Mouse (Mus musculus): Measurements from ENCODE around the gene Gstt1. TPM values are rescaled to one million over a fixed set of nuclear protein-coding genes. Genes with fewer than 3 reads are reported as not detected.

Gstt1 gene
- polyA plus RNA-seq, 1 experiment from 2014 or later, result 11.6 TPM

GRCm38 (mm10) chr10:75790773-75791172 lies 7.6 kb downstream of the Gstt1 start:
- Histone ChIP-seq H3K4me3 (ENCODE audit: low read depth, low read length) (no peak overlapping the region), H3K27ac (ENCODE audit: low read depth) (no peak overlapping the region), H3K9me3 (ENCODE audit: control insufficient read depth, low read length) (no peaks in the 10 kb centered on the region), H3K36me3 (ENCODE audit: control insufficient read depth, insufficient read depth, low read length) (no peaks in the 10 kb centered on the region), H3K4me1 (replicated peaks; ENCODE audit: control insufficient read depth, insufficient read depth, low read length) (peaks cover 11% of the 10 kb centered on the region), H3K9ac (ENCODE audit: low read length) (no peak overlapping the region), H3K27me3 (replicated peaks; ENCODE audit: control insufficient read depth, insufficient read depth, low read length) (no peaks in the 10 kb centered on the region), H3K4me2 (ENCODE audit: low read length) (no peak overlapping the region)
- ATAC-seq (replicated peaks; ENCODE audit: low FRiP score, low TSS enrichment, low read depth), result no peak
- peak; percentile 42 for DNase-seq (ENCODE audit: low spot score)
- 15% methylated on average over 7 of the region's 7 CpGs for WGBS

- 76% methylated on average over 5 of the region's 5 CpGs for WGBS
- no peaks in the 10 kb centered on the region for H3K9me3 ChIP-seq (ENCODE audit: control insufficient read depth, low read length)
- H3K36me3 ChIP-seq (ENCODE audit: control insufficient read depth, insufficient read depth, low read length), result no peaks in the 10 kb centered on the region
- ATAC-seq (replicated peaks; ENCODE audit: low FRiP score, low TSS enrichment, low read depth) (peak; percentile 71; the same call in 1 of the 2 replicates), DNase-seq (ENCODE audit: low spot score) (peak; percentile 51)
- no peak overlapping the region for H3K9ac ChIP-seq (ENCODE audit: low read length)
- H3K4me2 ChIP-seq (ENCODE audit: low read length), result no peak overlapping the region
- H3K4me3 ChIP-seq (ENCODE audit: low read depth, low read length), result no peak overlapping the region
- H3K27ac ChIP-seq (ENCODE audit: low read depth), result no peak overlapping the region
- H3K4me1 ChIP-seq (replicated peaks; ENCODE audit: control insufficient read depth, insufficient read depth, low read length), result peaks cover 5% of the 10 kb centered on the region
- no peaks in the 10 kb centered on the region for H3K27me3 ChIP-seq (replicated peaks; ENCODE audit: control insufficient read depth, insufficient read depth, low read length)
These were observed 8.5 kb downstream of the Gstt1 start for GRCm38 (mm10) chr10:75789841-75790240.

- peak; percentile 50 for DNase-seq (ENCODE audit: low spot score)
- 79% methylated on average over 6 of the region's 6 CpGs for WGBS
- Histone ChIP-seq H3K27me3 (replicated peaks; ENCODE audit: control insufficient read depth, insufficient read depth, low read length) (no peaks in the 10 kb centered on the region), H3K4me2 (ENCODE audit: low read length) (no peak overlapping the region), H3K4me3 (ENCODE audit: low read depth, low read length) (no peak overlapping the region), H3K27ac (ENCODE audit: low read depth) (no peak overlapping the region), H3K4me1 (replicated peaks; ENCODE audit: control insufficient read depth, insufficient read depth, low read length) (no peaks in the 10 kb centered on the region), H3K9me3 (ENCODE audit: control insufficient read depth, low read length) (no peaks in the 10 kb centered on the region), H3K36me3 (ENCODE audit: control insufficient read depth, insufficient read depth, low read length) (no peaks in the 10 kb centered on the region), H3K9ac (ENCODE audit: low read length) (no peak overlapping the region)
- 0 out of 2 replicates have a peak, but pooled peaks have one; percentile 36 for ATAC-seq (replicated peaks; ENCODE audit: low FRiP score, low TSS enrichment, low read depth)
These were observed 9.2 kb downstream of the Gstt1 start for GRCm38 (mm10) chr10:75789081-75789735.

DNA sequence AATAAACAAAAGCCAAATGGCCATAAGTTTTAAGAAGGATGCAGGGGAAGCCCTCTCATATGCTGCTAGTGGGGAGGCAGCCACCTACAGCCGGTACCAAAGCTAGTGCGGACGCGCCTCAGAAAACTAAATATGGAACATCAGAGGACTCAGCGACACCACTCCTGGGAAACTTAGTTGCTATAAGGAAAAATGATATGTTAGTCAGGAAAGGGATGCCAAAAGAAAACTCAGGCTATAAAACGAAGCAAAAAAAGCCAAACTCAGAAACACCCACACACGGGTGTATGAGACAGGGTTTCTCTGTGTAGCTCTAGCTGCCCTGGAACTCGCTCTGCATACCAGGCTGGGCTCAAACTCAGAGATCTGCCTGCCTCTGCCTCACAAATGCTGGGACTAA lies 10.1 kb downstream of the Gstt1 start:
- ATAC-seq (replicated peaks; ENCODE audit: low FRiP score, low TSS enrichment, low read depth) (no peak), DNase-seq (ENCODE audit: low spot score) (peak; percentile 15)
- WGBS, result 94% methylated on average over 8 of the region's 8 CpGs
- Histone ChIP-seq H3K4me1 (replicated peaks; ENCODE audit: control insufficient read depth, insufficient read depth, low read length) (no peaks in the 10 kb centered on the region), H3K36me3 (ENCODE audit: control insufficient read depth, insufficient read depth, low read length) (no peaks in the 10 kb centered on the region), H3K9me3 (ENCODE audit: control insufficient read depth, low read length) (no peaks in the 10 kb centered on the region), H3K27me3 (replicated peaks; ENCODE audit: control insufficient read depth, insufficient read depth, low read length) (no peaks in the 10 kb centered on the region), H3K4me2 (ENCODE audit: low read length) (no peak overlapping the region), H3K4me3 (ENCODE audit: low read depth, low read length) (no peak overlapping the region), H3K9ac (ENCODE audit: low read length) (no peak overlapping the region), H3K27ac (ENCODE audit: low read depth) (no peak overlapping the region)

- 60% methylated on average over 1 of the region's 1 CpGs for WGBS
- Histone ChIP-seq H3K36me3 (ENCODE audit: control insufficient read depth, insufficient read depth, low read length) (no peaks in the 10 kb centered on the region), H3K9ac (ENCODE audit: low read length) (no peak overlapping the region), H3K4me2 (ENCODE audit: low read length) (no peak overlapping the region), H3K4me1 (replicated peaks; ENCODE audit: control insufficient read depth, insufficient read depth, low read length) (no peaks in the 10 kb centered on the region), H3K27me3 (replicated peaks; ENCODE audit: control insufficient read depth, insufficient read depth, low read length) (no peaks in the 10 kb centered on the region), H3K4me3 (ENCODE audit: low read depth, low read length) (no peak overlapping the region), H3K27ac (ENCODE audit: low read depth) (no peak overlapping the region), H3K9me3 (ENCODE audit: control insufficient read depth, low read length) (no peaks in the 10 kb centered on the region)
- ATAC-seq (replicated peaks; ENCODE audit: low FRiP score, low TSS enrichment, low read depth) (no peak), DNase-seq (ENCODE audit: low spot score) (no peak)
These were observed 12.9 kb downstream of the Gstt1 start for GRCm38 (mm10) chr10:75785442-75785841.

DNA sequence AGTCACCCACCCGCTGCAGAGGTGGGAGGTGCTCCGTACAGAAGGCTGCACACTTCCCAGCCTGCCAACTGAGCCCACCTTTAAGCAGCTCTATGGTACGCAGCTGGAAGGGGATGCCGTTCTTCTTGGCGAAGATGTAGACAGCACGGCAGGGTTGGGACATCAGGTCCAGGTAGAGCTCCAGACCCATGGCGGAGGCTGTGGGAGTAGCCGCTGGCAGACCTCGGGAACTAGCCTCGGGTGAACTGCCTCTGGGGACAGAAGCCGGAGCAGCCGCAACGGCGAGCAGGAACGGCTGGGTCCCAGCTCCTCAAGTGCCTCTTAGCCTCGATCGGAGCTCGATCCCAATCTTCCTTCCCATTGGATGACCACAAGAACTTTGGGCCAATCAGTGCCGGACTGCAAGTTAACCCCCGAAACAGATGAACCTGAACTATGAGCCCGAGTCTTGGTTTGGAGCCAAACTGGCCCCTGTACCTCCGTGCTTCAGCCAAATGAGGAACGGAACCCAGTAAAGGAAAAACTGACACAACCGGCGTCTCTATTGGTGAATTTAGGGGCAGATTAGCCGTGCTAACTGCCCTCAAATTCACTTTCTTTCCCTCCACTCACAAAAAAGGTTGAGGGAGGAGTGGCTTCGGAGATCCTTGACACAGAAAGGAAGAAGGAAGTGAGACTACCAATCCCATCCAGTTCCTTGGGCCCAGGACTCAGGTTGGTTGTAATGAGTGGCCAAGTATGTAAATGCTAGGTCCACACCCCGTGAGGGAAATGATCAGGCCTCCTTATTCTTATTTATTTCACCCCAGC lies 17.4 kb downstream of the Gstt1 start, which contains the start of the genes Gm20441 and Gstt3:
Gene Gm20441, minus strand, starts transcription at position 186 of the 810 bp plus-strand sequence.
Gene Gstt3, minus strand, starts transcription at position 646 of the 810 bp plus-strand sequence.
- ATAC-seq (replicated peaks; ENCODE audit: low FRiP score, low TSS enrichment, low read depth), result peak; percentile 93
- no peaks in the 10 kb centered on the region for H3K36me3 ChIP-seq (ENCODE audit: control insufficient read depth, insufficient read depth, low read length)
- H3K4me3 ChIP-seq (ENCODE audit: low read depth, low read length), result peak within 1 kb of the TSS; percentile 44
- H3K27ac ChIP-seq (ENCODE audit: low read depth), result peak within 1 kb of the TSS; percentile 68
- H3K9ac ChIP-seq (ENCODE audit: low read length), result peak within 1 kb of the TSS; percentile 28
- H3K9me3 ChIP-seq (ENCODE audit: control insufficient read depth, low read length), result no peaks in the 10 kb centered on the region
- H3K4me1 ChIP-seq (replicated peaks; ENCODE audit: control insufficient read depth, insufficient read depth, low read length), result no peaks in the 10 kb centered on the region
- H3K4me2 ChIP-seq (ENCODE audit: low read length), result peak within 1 kb of the TSS; percentile 89
- DNase-seq (ENCODE audit: low spot score), result peak; percentile 84
- H3K27me3 ChIP-seq (replicated peaks; ENCODE audit: control insufficient read depth, insufficient read depth, low read length), result 0 out of 2 replicates have a peak, but pooled peaks cover 3% of the 10 kb centered on the region
- WGBS, result under 1% methylated on average over 28 of the region's 28 CpGs

DNA sequence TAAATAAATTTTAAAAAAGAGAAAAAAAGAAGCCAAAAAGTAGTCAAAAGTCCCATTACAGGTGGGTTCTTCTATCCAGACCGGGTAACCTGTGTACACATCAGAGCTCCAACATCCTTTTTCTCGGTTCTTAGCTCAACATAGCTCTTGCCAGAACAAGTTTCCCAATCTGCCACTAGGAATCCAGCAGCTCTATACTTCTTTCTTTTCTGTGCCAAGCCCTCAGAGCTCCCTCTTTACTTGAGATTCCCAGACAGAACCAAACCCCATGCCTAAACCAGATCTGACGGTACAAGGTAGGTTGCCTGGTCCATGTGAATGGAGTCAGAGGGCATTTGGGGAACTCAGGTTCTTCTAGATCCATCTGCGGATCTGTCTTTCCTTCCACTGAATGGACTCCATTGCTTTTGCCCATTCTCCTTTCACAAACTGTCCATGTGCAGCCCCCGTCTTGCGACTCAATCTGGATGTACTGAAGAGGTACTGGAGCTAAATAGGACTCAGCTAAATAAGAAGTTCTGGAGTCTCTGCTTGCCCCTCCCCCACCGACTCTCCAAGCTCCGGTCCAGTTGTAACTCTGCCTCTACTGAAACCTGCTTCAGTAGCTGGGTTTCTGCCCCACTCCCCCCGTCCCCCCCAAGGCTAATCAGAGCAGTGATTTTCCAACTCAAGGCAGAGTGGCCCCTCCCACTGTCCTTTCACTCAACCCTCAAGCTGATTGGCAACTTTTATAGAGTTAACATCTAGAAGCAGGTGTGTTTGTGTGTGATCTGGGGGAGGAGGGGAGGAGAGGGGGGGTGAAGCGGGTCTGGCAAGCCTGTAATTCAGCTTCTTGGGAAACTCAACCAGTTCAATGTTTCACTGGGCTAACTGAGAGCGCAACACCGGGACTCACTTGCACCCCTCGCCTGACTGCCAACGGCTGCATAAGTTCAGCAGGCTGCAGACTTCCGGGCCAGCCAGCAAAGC lies 18.9 kb downstream of the Gstt1 start:
- peak overlapping the region; percentile 44; the same call in 1 of the 2 replicates for H3K4me3 ChIP-seq (ENCODE audit: low read depth, low read length)
- 35% methylated on average over 15 of the region's 15 CpGs for WGBS
- H3K27ac ChIP-seq (ENCODE audit: low read depth), result no peak overlapping the region
- H3K36me3 ChIP-seq (ENCODE audit: control insufficient read depth, insufficient read depth, low read length), result no peaks in the 10 kb centered on the region
- H3K9ac ChIP-seq (ENCODE audit: low read length), result no peak overlapping the region
- H3K4me2 ChIP-seq (ENCODE audit: low read length), result peak overlapping the region; percentile 89
- no peaks in the 10 kb centered on the region for H3K4me1 ChIP-seq (replicated peaks; ENCODE audit: control insufficient read depth, insufficient read depth, low read length)
- H3K9me3 ChIP-seq (ENCODE audit: control insufficient read depth, low read length), result no peaks in the 10 kb centered on the region
- DNase-seq (ENCODE audit: low spot score), result peak; percentile 58
- 0 out of 2 replicates have a peak, but pooled peaks cover 3% of the 10 kb centered on the region for H3K27me3 ChIP-seq (replicated peaks; ENCODE audit: control insufficient read depth, insufficient read depth, low read length)
- no peak for ATAC-seq (replicated peaks; ENCODE audit: low FRiP score, low TSS enrichment, low read depth)

DNA sequence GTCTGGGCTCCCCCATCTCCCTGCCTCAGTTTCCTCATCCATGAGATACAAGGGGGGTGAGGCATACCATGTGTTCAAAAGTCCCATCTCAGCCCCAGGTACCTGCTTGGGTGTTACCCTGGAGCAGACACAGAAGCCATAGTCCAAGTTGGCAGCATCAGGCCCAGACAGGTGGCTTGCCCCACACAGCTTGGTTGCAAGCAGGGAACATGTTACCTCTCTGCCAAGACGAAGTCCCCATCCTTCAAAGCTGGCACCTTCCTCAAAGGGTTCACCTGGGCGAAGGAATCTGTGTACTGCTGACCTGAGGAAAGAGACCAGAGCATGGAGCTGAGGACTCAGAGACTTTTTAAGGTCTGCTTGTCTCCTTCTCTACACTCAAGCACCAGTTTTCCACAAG lies 20.5 kb downstream of the Gstt1 start:
- H3K4me2 ChIP-seq (ENCODE audit: low read length), result no peak overlapping the region
- 0 out of 2 replicates have a peak, but pooled peaks cover 3% of the 10 kb centered on the region for H3K27me3 ChIP-seq (replicated peaks; ENCODE audit: control insufficient read depth, insufficient read depth, low read length)
- ATAC-seq (replicated peaks; ENCODE audit: low FRiP score, low TSS enrichment, low read depth) (no peak), DNase-seq (ENCODE audit: low spot score) (no peak)
- no peak overlapping the region for H3K27ac ChIP-seq (ENCODE audit: low read depth)
- H3K36me3 ChIP-seq (ENCODE audit: control insufficient read depth, insufficient read depth, low read length), result no peaks in the 10 kb centered on the region
- no peaks in the 10 kb centered on the region for H3K4me1 ChIP-seq (replicated peaks; ENCODE audit: control insufficient read depth, insufficient read depth, low read length)
- 77% methylated on average over 2 of the region's 2 CpGs for WGBS
- no peaks in the 10 kb centered on the region for H3K9me3 ChIP-seq (ENCODE audit: control insufficient read depth, low read length)
- no peak overlapping the region for H3K9ac ChIP-seq (ENCODE audit: low read length)
- H3K4me3 ChIP-seq (ENCODE audit: low read depth, low read length), result no peak overlapping the region

Measured in intestine, embryonic 14.5 days (tissue).